Mouse (Mus musculus) small intestine, adult 2 months (tissue): ENCODE measurements around the gene Sdad1. TPM values are rescaled to one million over a fixed set of nuclear protein-coding genes. Genes with fewer than 3 reads are reported as not detected.

Experiments
- H3K27ac ChIP-seq: fragments of 200-500 bp; 2 replicates; pipeline ENCODE4 v1.5.1; 2012; ENCODE audit warnings: low read depth, low read length, control low read depth, inconsistent platforms; ENCODE audit not compliant: insufficient read depth
- H3K27me3 ChIP-seq: fragments of 200-500 bp; 2 replicates; pipeline ENCODE4 v1.6.1; 2012; ENCODE audit warnings: mild to moderate bottlenecking, moderate library complexity, low read length, inconsistent platforms; ENCODE audit not compliant: control insufficient read depth, insufficient read depth
- H3K36me3 ChIP-seq: fragments of 200-500 bp; 2 replicates; pipeline ENCODE4 v1.6.1; 2012; ENCODE audit warnings: mild to moderate bottlenecking, low read length, control low read depth, inconsistent platforms; ENCODE audit not compliant: control insufficient read depth, insufficient read depth
- H3K4me1 ChIP-seq: fragments of 200-500 bp; 2 replicates; pipeline ENCODE4 v1.6.1; 2012; ENCODE audit warnings: low read length, inconsistent platforms, mixed read lengths; ENCODE audit not compliant: control insufficient read depth, insufficient read depth, insufficient read length
- H3K4me3 ChIP-seq: fragments of 200-500 bp; 2 replicates; pipeline ENCODE4 v1.5.1; 2012; ENCODE audit warnings: low read depth, mild to moderate bottlenecking, control low read depth, inconsistent platforms, low read length, moderate library complexity
- CTCF ChIP-seq: fragments of 200-500 bp; IDR thresholded peaks from 2 replicates; pipeline ENCODE4 v1.5.1; 2012; ENCODE audit warnings: low read depth, mild to moderate bottlenecking, control low read depth, inconsistent platforms, low read length, moderate library complexity, mixed read lengths; ENCODE audit not compliant: insufficient replicate concordance, insufficient read length; ENCODE audit errors: extremely low read depth
- POLR2A ChIP-seq: fragments of 200-500 bp; IDR thresholded peaks from 2 replicates; pipeline ENCODE4 v1.6.1; 2012; ENCODE audit warnings: low read depth, mild to moderate bottlenecking, control low read depth, inconsistent platforms, low read length, moderate library complexity
- WGBS: fragments of 180-500 bp; shearing (Covaris S2); methylation state at CpG from one replicate; pipeline ENCODE4 v1.1.7; 2018; 5-methylcytosine and 5-hydroxymethylcytosine counted together
- polyA plus RNA-seq: library from polyadenylated mRNA; depleted of rRNA; stranded (reverse); fragments of >200 nt; gene quantifications from 2 replicates; pipeline ENCODE4 v1.2.3, GENCODE M21; 2012

The Sdad1 gene
- polyA plus RNA-seq, 1 experiment = 4.2 TPM

DNA sequence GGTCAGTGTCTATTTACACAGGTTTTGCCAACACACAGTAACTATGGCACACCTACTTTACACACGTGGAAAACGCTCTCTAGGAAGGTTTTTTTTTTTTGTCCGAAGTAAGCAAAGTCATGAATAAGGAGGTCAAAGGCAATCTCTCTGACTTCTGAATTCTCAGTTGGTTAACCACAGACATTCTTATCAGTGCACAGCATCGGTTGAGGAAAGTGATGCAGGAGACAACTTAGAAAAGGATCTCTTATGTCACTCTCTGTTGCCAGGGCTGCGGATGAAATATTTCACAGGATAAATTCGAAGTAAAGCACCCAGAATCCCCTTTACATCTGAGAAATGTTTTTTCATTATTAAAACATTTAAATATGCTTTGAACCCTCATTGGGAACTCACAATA lies 17.1 kb upstream of the Sdad1 start:
- no peak overlapping the region for H3K4me3 ChIP-seq
- no peak for TF ChIP-seq POLR2A
- no peak for TF ChIP-seq CTCF
- no peaks in the 10 kb centered on the region for H3K27me3 ChIP-seq
- H3K4me1 ChIP-seq = peaks cover 10% of the 10 kb centered on the region
- no peaks in the 10 kb centered on the region for H3K36me3 ChIP-seq
- no peak overlapping the region for H3K27ac ChIP-seq
- 25% methylated on average over 6 of the region's 6 CpGs for WGBS

DNA sequence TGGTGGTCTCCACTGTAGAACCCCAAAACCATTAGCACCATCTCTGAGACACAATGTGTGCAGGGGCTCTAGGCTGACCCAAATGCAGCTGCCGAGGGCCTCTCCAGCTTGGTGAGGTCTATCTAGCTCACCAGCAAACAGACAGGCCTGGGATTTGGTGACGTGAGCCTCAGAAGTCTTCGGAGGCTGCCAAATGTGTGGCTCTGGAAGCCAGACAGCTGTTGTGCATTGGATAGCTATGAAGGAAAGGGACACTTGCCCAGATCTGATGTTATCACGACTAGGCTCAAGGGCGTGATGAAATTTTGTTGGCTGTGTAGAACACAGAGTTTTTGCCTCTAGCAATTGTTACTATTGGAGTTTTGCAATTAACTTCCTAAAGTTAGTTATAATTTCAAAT lies 13.0 kb upstream of the Sdad1 start:
- peaks cover under 1% of the 10 kb centered on the region; the same call in 1 of the 2 replicates for H3K4me1 ChIP-seq
- H3K27ac ChIP-seq = no peak overlapping the region
- WGBS = 63% methylated on average over 5 of the region's 5 CpGs
- H3K27me3 ChIP-seq = no peaks in the 10 kb centered on the region
- no peak overlapping the region for H3K4me3 ChIP-seq
- TF ChIP-seq POLR2A (no peak), CTCF (no peak)
- no peaks in the 10 kb centered on the region for H3K36me3 ChIP-seq

DNA sequence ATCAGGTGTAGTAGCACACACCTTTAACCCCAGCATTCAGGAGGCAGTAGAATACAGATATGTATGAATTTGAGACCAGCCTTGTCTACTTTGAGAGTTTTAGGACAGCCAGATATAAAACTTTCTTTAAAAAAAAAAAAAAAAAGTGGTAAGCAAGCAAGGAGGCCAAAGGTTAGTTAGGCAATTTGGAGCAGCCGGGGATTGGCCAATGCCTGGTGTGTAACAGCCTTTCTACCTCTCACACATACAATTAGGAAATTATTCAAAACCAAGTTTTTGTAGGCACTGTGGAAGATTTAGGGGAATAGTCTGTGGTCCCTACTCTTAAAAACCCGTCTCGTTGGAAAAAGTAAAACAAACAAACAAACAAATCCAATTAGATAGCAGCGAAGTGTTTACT lies 12.3 kb upstream of the Sdad1 start:
- Histone ChIP-seq H3K4me3 (no peak overlapping the region), H3K36me3 (no peaks in the 10 kb centered on the region), H3K27me3 (no peaks in the 10 kb centered on the region), H3K4me1 (no peaks in the 10 kb centered on the region; the same call in 1 of the 2 replicates), H3K27ac (no peak overlapping the region)
- no peak for TF ChIP-seq CTCF
- TF ChIP-seq POLR2A = no peak
- 63% methylated on average over 4 of the region's 4 CpGs for WGBS

DNA sequence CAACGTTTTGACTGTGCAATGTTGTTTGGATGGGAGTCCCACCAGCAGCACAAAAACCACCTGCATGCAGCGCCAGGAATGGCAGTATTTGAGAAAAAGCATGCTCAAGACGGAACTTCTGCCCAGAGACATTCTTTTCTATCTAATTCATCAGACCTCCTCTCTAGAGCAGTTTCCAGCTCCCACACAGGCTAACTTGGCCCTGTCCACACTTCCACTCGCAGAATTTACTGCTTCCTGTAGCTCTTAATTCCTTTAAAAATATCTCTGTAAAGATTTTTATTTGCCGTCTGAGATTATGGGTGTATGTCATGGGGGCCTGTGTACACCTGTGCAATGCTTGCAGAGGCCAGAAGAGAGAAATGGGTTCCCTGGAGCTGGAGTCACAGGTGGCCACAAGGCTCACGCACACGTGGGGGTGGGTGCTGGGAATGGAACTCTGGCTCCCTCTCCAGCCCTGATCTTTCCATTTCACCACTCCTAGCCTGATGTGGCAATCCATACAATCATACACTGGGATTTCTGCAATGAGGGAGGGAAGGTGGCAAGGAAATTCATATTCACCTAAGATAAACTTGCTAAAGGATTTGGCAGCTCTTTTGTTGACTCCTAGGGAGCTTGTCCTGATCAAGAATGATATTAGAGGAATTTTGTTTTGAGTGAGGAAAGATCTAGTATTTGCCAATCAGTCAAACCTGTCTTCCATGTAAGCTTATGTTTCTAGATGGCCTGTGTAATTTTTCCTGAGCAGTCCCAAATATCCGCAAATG lies 11.5 kb upstream of the Sdad1 start:
- TF ChIP-seq CTCF = no peak
- TF ChIP-seq POLR2A = no peak
- Histone ChIP-seq H3K36me3 (no peaks in the 10 kb centered on the region), H3K4me1 (no peaks in the 10 kb centered on the region; the same call in 1 of the 2 replicates), H3K4me3 (no peak overlapping the region), H3K27ac (no peak overlapping the region), H3K27me3 (no peaks in the 10 kb centered on the region)
- WGBS = 66% methylated on average over 8 of the region's 8 CpGs

DNA sequence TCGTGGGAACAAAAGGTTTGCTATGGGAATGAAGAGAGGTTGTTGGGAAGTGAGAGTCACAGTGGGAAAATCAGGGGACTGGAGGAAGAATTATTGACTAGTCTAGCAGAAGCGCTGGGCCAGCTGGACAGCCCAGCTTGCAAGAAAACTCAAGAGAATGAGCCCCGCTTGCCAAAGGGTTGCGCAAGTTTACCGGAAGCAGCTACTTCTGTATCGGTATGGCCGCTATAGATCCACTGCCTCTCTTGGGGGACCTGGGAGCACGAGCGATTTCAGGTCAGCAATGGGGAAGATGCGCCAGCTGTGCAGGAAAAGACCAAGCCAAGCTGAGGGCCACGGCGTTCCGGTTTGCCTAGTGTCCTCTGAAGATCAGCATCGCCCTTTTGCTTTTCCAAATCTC lies 8.3 kb upstream of the Sdad1 start:
- Histone ChIP-seq H3K27me3 (no peaks in the 10 kb centered on the region), H3K4me3 (no peak overlapping the region), H3K27ac (no peak overlapping the region), H3K36me3 (no peaks in the 10 kb centered on the region), H3K4me1 (no peaks in the 10 kb centered on the region)
- TF ChIP-seq POLR2A = no peak
- no peak for TF ChIP-seq CTCF
- 85% methylated on average over 14 of the region's 14 CpGs for WGBS

DNA sequence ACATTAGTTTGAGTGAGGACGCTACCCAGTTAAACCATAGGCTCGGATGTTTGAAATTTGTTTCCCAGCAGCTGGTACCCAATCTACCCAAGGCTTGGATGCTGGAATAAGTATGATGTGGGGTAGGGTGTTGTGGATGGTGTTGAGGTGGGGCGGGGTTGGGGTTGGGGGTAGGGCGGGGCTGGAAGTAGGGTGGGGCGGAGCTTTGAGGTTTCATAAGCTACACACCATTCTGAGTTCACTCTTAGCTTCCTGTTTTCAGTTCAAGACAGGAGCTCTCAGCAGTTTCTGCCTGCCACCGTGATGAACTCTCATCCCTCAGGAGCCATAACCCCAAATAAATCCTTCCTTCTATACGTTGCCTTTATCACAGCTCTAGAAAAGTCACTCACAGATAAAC lies 7.8 kb upstream of the Sdad1 start:
- H3K4me3 ChIP-seq = no peak overlapping the region
- no peaks in the 10 kb centered on the region for H3K27me3 ChIP-seq
- 61% methylated on average over 7 of the region's 7 CpGs for WGBS
- no peak overlapping the region for H3K27ac ChIP-seq
- H3K4me1 ChIP-seq = no peaks in the 10 kb centered on the region
- H3K36me3 ChIP-seq = no peaks in the 10 kb centered on the region
- TF ChIP-seq CTCF (no peak), POLR2A (no peak)

DNA sequence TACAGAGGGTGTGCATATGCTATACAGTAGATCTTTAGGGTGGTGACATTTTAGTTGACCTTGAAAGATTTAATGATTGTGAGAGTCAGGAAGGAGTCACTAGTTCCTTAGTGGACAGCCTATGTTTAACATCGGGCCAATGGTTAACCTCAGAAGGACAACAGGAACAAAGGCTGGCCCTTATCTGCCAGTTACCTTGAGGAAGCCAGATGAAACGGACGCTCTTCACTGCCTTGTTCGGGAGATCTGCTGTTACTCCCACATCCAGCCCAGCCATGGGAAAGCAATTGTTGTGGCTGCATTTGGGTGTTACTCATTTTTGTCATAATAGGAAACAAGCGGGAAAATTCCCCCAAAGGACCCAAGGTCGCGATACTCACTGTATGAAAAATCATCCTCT lies 3.5 kb upstream of the Sdad1 start:
- no peak overlapping the region for H3K27ac ChIP-seq
- 38% methylated on average over 7 of the region's 7 CpGs for WGBS
- H3K4me1 ChIP-seq = peaks cover 2% of the 10 kb centered on the region; the same call in 1 of the 2 replicates

More for the DNA sequence above, 3.5 kb upstream of the Sdad1 start:
- Histone ChIP-seq H3K36me3 (no peaks in the 10 kb centered on the region), H3K4me3 (no peak overlapping the region), H3K27me3 (no peaks in the 10 kb centered on the region)
- TF ChIP-seq POLR2A (no peak), CTCF (no peak)
